Mouse (Mus musculus): ENCODE measurements around the gene Tpbgl. TPM values are rescaled to one million over a fixed set of nuclear protein-coding genes. Genes with fewer than 3 reads are reported as not detected.

Tpbgl gene
- polyA plus RNA-seq, 1 experiment, result 3.8 TPM

GRCm38 (mm10) chr7:99661071-99661470, 34.2 kb upstream of the Tpbgl start:
- no peak overlapping the region for H3K27ac ChIP-seq (ENCODE audit: insufficient read depth, low read depth, low read length)
- no peaks in the 10 kb centered on the region for H3K4me1 ChIP-seq (ENCODE audit: control insufficient read depth, insufficient read depth, low read length)
- H3K4me3 ChIP-seq (ENCODE audit: insufficient read depth, low read depth, low read length), result no peak overlapping the region
- no peak for DNase-seq
- H3K36me3 ChIP-seq (ENCODE audit: control insufficient read depth, insufficient read depth, low read length), result no peaks in the 10 kb centered on the region
- TF ChIP-seq POLR2A (IDR thresholded peaks at IDR 0.05; ENCODE audit: low read depth, low read length) (no peak), CTCF (conservative IDR thresholded peaks at IDR 0.05; ENCODE audit: insufficient read depth, insufficient read length, low read depth, low read length) (no peak)
- 62% methylated on average over 9 of the region's 9 CpGs for WGBS
- no peaks in the 10 kb centered on the region for H3K27me3 ChIP-seq (replicated peaks; ENCODE audit: control insufficient read depth, insufficient read depth, low read length)

DNA sequence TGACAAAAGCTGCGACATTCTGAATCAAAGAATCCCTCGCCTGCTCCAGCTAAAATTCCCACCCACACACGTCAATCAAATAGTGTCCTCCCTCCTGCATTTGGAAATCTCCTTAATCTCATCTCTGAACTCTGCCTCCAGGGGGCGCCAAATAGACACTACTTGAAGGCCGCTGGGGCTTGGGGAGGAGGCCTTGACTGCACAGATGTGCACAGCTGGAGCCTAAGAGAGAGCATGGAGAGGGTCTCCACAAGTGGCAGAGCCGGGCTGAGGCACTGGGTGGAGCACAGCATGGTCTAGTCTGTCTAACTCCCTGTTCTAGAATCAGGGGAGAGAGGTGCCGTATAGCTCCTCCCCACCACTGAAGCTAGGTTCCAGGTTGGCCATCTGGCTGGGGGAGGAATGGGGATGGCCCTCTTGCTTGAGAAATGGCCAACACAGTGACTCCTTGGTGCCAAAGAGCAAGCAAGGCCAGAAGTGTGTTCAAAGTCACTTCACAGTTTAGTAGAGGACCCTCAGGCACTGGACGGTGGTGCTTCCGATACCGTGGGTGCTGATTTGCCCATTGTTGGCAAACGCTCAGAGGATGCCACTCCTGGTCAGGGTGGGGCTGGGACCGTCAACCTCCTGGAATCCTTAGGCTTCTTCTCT, 32.6 kb upstream of the Tpbgl start:
- no peak overlapping the region for H3K27ac ChIP-seq (ENCODE audit: insufficient read depth, low read depth, low read length)
- no peaks in the 10 kb centered on the region for H3K36me3 ChIP-seq (ENCODE audit: control insufficient read depth, insufficient read depth, low read length)
- 47% methylated on average over 12 of the region's 12 CpGs for WGBS
- TF ChIP-seq POLR2A (IDR thresholded peaks at IDR 0.05; ENCODE audit: low read depth, low read length) (no peak), CTCF (conservative IDR thresholded peaks at IDR 0.05; ENCODE audit: insufficient read depth, insufficient read length, low read depth, low read length) (peak; percentile 71)
- no peaks in the 10 kb centered on the region for H3K27me3 ChIP-seq (replicated peaks; ENCODE audit: control insufficient read depth, insufficient read depth, low read length)
- H3K4me3 ChIP-seq (ENCODE audit: insufficient read depth, low read depth, low read length), result no peak overlapping the region
- peak; percentile 77 for DNase-seq
- H3K4me1 ChIP-seq (ENCODE audit: control insufficient read depth, insufficient read depth, low read length), result no peaks in the 10 kb centered on the region

DNA sequence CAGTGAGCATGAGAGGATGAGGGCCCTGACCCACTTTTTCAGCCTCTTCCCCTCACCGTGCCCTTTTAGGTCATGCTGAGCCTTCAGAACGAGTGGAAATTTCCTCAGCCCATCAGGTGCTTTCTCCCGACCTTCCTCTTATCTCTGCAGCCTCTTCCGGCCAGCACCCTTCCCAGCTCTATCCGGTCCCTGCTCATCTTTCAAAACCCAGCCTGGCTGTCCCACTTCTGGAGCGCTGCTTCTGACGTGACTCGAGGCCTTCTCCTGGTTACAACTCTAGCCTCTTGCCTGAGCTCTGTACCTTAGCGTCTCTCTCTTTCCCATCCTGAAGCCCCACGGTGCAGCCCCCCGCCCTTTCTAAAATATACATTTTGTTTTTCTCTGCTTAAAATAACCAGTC, 27.3 kb upstream of the Tpbgl start:
- Histone ChIP-seq H3K4me1 (ENCODE audit: control insufficient read depth, insufficient read depth, low read length) (no peaks in the 10 kb centered on the region), H3K36me3 (ENCODE audit: control insufficient read depth, insufficient read depth, low read length) (no peaks in the 10 kb centered on the region), H3K4me3 (ENCODE audit: insufficient read depth, low read depth, low read length) (no peak overlapping the region), H3K27me3 (replicated peaks; ENCODE audit: control insufficient read depth, insufficient read depth, low read length) (no peaks in the 10 kb centered on the region; the same call in 1 of the 2 replicates), H3K27ac (ENCODE audit: insufficient read depth, low read depth, low read length) (no peak overlapping the region)
- no peak for TF ChIP-seq POLR2A (IDR thresholded peaks at IDR 0.05; ENCODE audit: low read depth, low read length)
- no peak for TF ChIP-seq CTCF (conservative IDR thresholded peaks at IDR 0.05; ENCODE audit: insufficient read depth, insufficient read length, low read depth, low read length)
- WGBS, result 70% methylated on average over 11 of the region's 11 CpGs
- peak; percentile 45 for DNase-seq

DNA sequence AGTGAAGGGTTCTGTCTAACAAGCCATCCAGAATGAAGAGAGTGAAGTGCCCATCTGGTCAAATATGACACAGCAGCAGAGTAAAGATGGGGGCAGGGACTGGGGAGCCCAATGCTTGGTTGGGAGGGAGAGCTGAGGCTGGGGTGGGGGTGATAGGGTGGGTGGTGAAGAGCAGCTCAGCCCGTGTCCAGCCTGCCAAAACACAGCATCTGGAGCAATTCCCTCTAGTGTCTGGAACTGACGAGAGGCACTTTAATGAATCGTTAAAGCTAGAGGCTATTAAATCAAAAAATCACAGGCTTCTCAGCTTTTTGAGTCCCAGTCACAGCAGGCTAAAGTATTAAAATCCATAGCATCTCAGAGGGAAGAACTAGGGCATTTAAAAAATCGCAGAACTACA, 22.7 kb upstream of the Tpbgl start:
- no peak overlapping the region for H3K4me3 ChIP-seq (ENCODE audit: insufficient read depth, low read depth, low read length)
- TF ChIP-seq POLR2A (IDR thresholded peaks at IDR 0.05; ENCODE audit: low read depth, low read length) (no peak), CTCF (conservative IDR thresholded peaks at IDR 0.05; ENCODE audit: insufficient read depth, insufficient read length, low read depth, low read length) (no peak)
- 53% methylated on average over 4 of the region's 4 CpGs for WGBS
- no peaks in the 10 kb centered on the region for H3K4me1 ChIP-seq (ENCODE audit: control insufficient read depth, insufficient read depth, low read length)
- no peaks in the 10 kb centered on the region; the same call in 1 of the 2 replicates for H3K27me3 ChIP-seq (replicated peaks; ENCODE audit: control insufficient read depth, insufficient read depth, low read length)
- H3K27ac ChIP-seq (ENCODE audit: insufficient read depth, low read depth, low read length), result no peak overlapping the region
- DNase-seq, result no peak
- no peaks in the 10 kb centered on the region for H3K36me3 ChIP-seq (ENCODE audit: control insufficient read depth, insufficient read depth, low read length)

GRCm38 (mm10) chr7:99648623-99649022, 21.7 kb upstream of the Tpbgl start:
- H3K27me3 ChIP-seq (replicated peaks; ENCODE audit: control insufficient read depth, insufficient read depth, low read length), result no peaks in the 10 kb centered on the region; the same call in 1 of the 2 replicates
- no peaks in the 10 kb centered on the region for H3K4me1 ChIP-seq (ENCODE audit: control insufficient read depth, insufficient read depth, low read length)
- 2% methylated on average over 6 of the region's 6 CpGs for WGBS
- H3K4me3 ChIP-seq (ENCODE audit: insufficient read depth, low read depth, low read length), result no peak overlapping the region
- TF ChIP-seq POLR2A (IDR thresholded peaks at IDR 0.05; ENCODE audit: low read depth, low read length) (no peak), CTCF (conservative IDR thresholded peaks at IDR 0.05; ENCODE audit: insufficient read depth, insufficient read length, low read depth, low read length) (no peak)
- DNase-seq, result peak; percentile 61
- no peak overlapping the region for H3K27ac ChIP-seq (ENCODE audit: insufficient read depth, low read depth, low read length)
- no peaks in the 10 kb centered on the region for H3K36me3 ChIP-seq (ENCODE audit: control insufficient read depth, insufficient read depth, low read length)

DNA sequence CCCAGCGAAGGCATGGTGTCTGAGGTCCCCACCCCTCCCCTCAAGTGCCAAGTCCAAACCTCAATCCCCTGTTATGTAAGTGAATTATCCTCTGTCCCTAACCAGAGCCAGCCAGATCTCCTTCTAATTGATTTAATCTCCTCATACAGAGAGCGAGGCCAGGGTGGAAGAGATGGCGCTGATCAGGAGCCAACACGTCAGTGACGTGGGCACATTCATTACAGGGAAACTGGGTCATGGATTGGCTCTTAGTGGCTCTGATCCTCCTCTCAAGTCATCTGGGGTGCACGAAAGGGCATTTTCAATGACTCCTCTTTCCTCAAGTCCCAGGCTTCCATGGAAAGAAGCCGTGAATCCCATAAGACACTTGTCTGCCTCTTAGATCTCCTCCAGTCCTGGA, 17.8 kb upstream of the Tpbgl start:
- no peaks in the 10 kb centered on the region for H3K27me3 ChIP-seq (replicated peaks; ENCODE audit: control insufficient read depth, insufficient read depth, low read length)
- TF ChIP-seq POLR2A (IDR thresholded peaks at IDR 0.05; ENCODE audit: low read depth, low read length) (no peak), CTCF (conservative IDR thresholded peaks at IDR 0.05; ENCODE audit: insufficient read depth, insufficient read length, low read depth, low read length) (no peak)
- DNase-seq, result no peak
- H3K27ac ChIP-seq (ENCODE audit: insufficient read depth, low read depth, low read length), result no peak overlapping the region
- no peaks in the 10 kb centered on the region for H3K36me3 ChIP-seq (ENCODE audit: control insufficient read depth, insufficient read depth, low read length)
- no peak overlapping the region for H3K4me3 ChIP-seq (ENCODE audit: insufficient read depth, low read depth, low read length)
- WGBS, result 68% methylated on average over 7 of the region's 7 CpGs
- H3K4me1 ChIP-seq (ENCODE audit: control insufficient read depth, insufficient read depth, low read length), result no peaks in the 10 kb centered on the region

DNA sequence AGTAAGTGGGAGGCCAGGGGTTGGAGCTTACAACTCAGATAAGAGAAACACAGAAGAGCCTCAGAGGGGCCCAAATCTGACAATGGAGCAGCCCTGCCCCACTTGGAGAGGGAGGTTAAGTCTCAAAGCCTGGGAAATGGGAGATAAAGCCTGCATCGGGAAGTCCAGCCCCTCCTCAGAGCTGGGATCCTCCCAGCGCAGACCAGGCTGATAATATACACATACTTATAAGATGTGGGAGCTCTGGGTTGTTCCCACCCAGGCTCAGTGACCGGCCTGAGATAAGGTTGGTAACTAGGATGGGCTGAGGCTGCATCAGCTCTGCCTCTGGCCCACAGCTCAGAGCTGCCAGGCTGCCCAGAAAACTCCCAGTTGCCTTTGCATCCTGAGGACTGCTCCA, 15.2 kb upstream of the Tpbgl start:
- no peaks in the 10 kb centered on the region for H3K27me3 ChIP-seq (replicated peaks; ENCODE audit: control insufficient read depth, insufficient read depth, low read length)
- DNase-seq, result no peak
- H3K36me3 ChIP-seq (ENCODE audit: control insufficient read depth, insufficient read depth, low read length), result no peaks in the 10 kb centered on the region
- no peak overlapping the region for H3K4me3 ChIP-seq (ENCODE audit: insufficient read depth, low read depth, low read length)
- no peak overlapping the region for H3K27ac ChIP-seq (ENCODE audit: insufficient read depth, low read depth, low read length)
- no peaks in the 10 kb centered on the region for H3K4me1 ChIP-seq (ENCODE audit: control insufficient read depth, insufficient read depth, low read length)
- WGBS, result 70% methylated on average over 3 of the region's 3 CpGs
- TF ChIP-seq CTCF (conservative IDR thresholded peaks at IDR 0.05; ENCODE audit: insufficient read depth, insufficient read length, low read depth, low read length), result no peak
- TF ChIP-seq POLR2A (IDR thresholded peaks at IDR 0.05; ENCODE audit: low read depth, low read length), result no peak

Measured in kidney, adult 2 months (tissue).